Mouse (Mus musculus): ENCODE data around the gene Shld2. TPM values are rescaled to one million over a fixed set of nuclear protein-coding genes. Genes with fewer than 3 reads are reported as not detected.
A peak's percentile ranks its signal among the peaks of the same experiment; 100 is the strongest.
"Not testable (repeated sequence)": the region's sequence is repeated elsewhere in the genome, so short reads cannot be mapped to it uniquely, and the experiment has no call there.

Gene Shld2
- polyA plus RNA-seq, 1 experiment, result 4.6 TPM

GRCm38 (mm10) chr14:34327618-34328017 lies 17.3 kb upstream of the Shld2 start:
- no peak overlapping the region for H3K4me3 ChIP-seq (ENCODE audit: insufficient read depth, low read length)
- H3K27ac ChIP-seq (ENCODE audit: insufficient read depth, low read length), result no peak overlapping the region
- TF ChIP-seq CTCF (IDR thresholded peaks at IDR 0.05; ENCODE audit: extremely low read depth, insufficient read depth, low read length), result no peak
- no peak for TF ChIP-seq POLR2A (IDR thresholded peaks at IDR 0.05; ENCODE audit: extremely low read depth, insufficient read depth, low read length)
- no peaks in the 10 kb centered on the region; the same call in 1 of the 2 replicates for H3K4me1 ChIP-seq (ENCODE audit: control insufficient read depth, insufficient read depth, low read length)

DNA sequence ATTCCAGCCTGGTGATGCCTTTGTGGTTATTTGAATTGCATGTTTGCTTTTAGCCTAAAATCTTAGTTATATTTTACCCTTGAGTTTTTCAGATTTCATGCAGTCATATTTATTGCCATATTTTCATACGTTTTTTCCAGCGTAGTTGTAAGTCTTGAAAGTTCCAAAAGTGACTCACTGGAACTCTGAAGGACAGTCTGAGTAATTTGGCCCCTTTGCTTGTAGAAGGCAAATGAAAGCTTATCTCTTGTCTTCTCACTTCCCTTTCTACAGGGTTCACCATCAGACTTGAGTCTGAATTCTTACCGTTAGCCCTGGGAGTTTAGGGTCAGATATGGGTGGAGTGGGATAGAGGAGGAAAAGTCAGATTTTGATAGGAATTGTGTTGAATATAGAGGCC lies 16.3 kb upstream of the Shld2 start:
- Histone ChIP-seq H3K27ac (ENCODE audit: insufficient read depth, low read length) (no peak overlapping the region), H3K4me1 (ENCODE audit: control insufficient read depth, insufficient read depth, low read length) (no peaks in the 10 kb centered on the region; the same call in 1 of the 2 replicates), H3K4me3 (ENCODE audit: insufficient read depth, low read length) (no peak overlapping the region)
- no peak for TF ChIP-seq CTCF (IDR thresholded peaks at IDR 0.05; ENCODE audit: extremely low read depth, insufficient read depth, low read length)
- no peak for TF ChIP-seq POLR2A (IDR thresholded peaks at IDR 0.05; ENCODE audit: extremely low read depth, insufficient read depth, low read length)

DNA sequence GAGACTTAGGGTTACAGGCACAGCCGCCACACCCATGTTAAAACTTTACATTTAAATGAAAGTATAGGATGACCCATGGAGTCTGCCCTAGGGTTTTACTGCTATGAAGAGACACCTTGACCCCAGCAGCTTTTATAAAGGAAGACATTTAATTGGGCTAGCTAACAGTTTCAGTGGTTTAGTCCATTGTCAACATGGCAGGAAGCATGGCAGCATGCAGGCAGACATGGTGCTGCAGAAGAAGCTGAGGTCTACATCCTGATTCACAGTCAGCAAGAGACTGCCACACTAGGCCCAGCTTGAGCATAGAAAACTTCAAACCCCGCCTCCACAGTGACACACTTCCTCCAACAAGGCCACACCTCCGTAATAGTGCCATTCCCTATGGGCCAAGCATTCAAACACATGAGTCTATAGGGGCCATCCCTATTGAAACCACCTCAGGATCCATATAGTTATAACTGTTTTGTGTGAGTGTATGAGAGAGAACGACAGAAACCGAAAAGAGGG lies 13.3 kb upstream of the Shld2 start:
- TF ChIP-seq POLR2A (IDR thresholded peaks at IDR 0.05; ENCODE audit: extremely low read depth, insufficient read depth, low read length) (no peak), CTCF (IDR thresholded peaks at IDR 0.05; ENCODE audit: extremely low read depth, insufficient read depth, low read length) (no peak)
- H3K27ac ChIP-seq (ENCODE audit: insufficient read depth, low read length), result no peak overlapping the region
- H3K4me1 ChIP-seq (ENCODE audit: control insufficient read depth, insufficient read depth, low read length), result no peaks in the 10 kb centered on the region
- H3K4me3 ChIP-seq (ENCODE audit: insufficient read depth, low read length), result no peak overlapping the region

GRCm38 (mm10) chr14:34318113-34318512 lies 7.8 kb upstream of the Shld2 start:
- TF ChIP-seq CTCF (IDR thresholded peaks at IDR 0.05; ENCODE audit: extremely low read depth, insufficient read depth, low read length) (no peak), POLR2A (IDR thresholded peaks at IDR 0.05; ENCODE audit: extremely low read depth, insufficient read depth, low read length) (no peak)
- Histone ChIP-seq H3K4me3 (ENCODE audit: insufficient read depth, low read length) (no peak overlapping the region), H3K27ac (ENCODE audit: insufficient read depth, low read length) (no peak overlapping the region), H3K4me1 (ENCODE audit: control insufficient read depth, insufficient read depth, low read length) (peaks cover 2% of the 10 kb centered on the region)

DNA sequence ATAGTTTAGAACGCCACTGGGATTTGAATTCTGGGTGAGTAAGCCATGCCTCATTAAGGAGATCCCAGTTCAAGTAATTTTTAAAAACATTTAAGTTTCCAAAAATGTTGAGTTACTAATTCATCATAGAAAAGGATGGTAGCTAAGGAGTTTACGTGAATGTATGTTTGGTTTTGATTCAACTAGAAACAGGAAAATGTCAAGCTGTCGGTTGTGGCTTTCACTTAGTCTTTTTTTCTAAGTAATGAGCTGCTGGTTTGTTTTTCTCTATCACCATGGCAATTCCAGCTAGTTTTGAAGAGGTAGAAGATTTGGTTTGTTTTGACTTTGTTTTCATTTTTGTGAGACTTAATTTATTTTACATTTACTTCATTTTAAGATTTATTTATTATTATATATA lies 7.1 kb upstream of the Shld2 start:
- no peak overlapping the region for H3K27ac ChIP-seq (ENCODE audit: insufficient read depth, low read length)
- TF ChIP-seq CTCF (IDR thresholded peaks at IDR 0.05; ENCODE audit: extremely low read depth, insufficient read depth, low read length), result no peak
- TF ChIP-seq POLR2A (IDR thresholded peaks at IDR 0.05; ENCODE audit: extremely low read depth, insufficient read depth, low read length), result no peak
- H3K4me3 ChIP-seq (ENCODE audit: insufficient read depth, low read length), result no peak overlapping the region
- peaks cover 3% of the 10 kb centered on the region for H3K4me1 ChIP-seq (ENCODE audit: control insufficient read depth, insufficient read depth, low read length)

- Histone ChIP-seq H3K27ac (ENCODE audit: insufficient read depth, low read length) (no peak overlapping the region), H3K4me3 (ENCODE audit: insufficient read depth, low read length) (no peak overlapping the region), H3K4me1 (ENCODE audit: control insufficient read depth, insufficient read depth, low read length) (peaks cover 3% of the 10 kb centered on the region)
- TF ChIP-seq CTCF (IDR thresholded peaks at IDR 0.05; ENCODE audit: extremely low read depth, insufficient read depth, low read length), result no peak
- TF ChIP-seq POLR2A (IDR thresholded peaks at IDR 0.05; ENCODE audit: extremely low read depth, insufficient read depth, low read length), result no peak
These were observed 6.1 kb upstream of the Shld2 start for GRCm38 (mm10) chr14:34316346-34316745.

DNA sequence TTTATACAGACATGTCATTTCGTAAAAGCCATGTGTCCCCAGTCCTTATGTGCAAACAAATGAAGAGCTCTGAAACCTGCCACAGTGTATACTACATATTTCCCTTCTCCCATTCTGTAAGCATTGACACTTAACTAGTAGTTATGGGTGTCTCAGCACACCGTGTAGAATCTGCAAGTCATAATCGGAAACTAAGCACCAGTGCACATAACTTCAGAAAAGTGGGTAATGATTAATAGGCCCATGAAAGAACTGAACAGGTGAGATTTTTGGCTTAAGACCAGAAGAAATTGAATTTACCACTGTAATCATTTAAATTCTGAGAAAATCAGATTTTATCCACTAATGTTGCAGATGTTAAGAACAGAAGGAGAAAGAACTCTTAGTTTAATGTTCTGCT lies 4.5 kb upstream of the Shld2 start:
- no peak overlapping the region for H3K4me3 ChIP-seq (ENCODE audit: insufficient read depth, low read length)

GRCm38 (mm10) chr14:34314383-34314782 lies 4.1 kb upstream of the Shld2 start:
- not testable (repeated sequence) for H3K4me3 ChIP-seq (ENCODE audit: insufficient read depth, low read length); H3K4me1 ChIP-seq (ENCODE audit: control insufficient read depth, insufficient read depth, low read length); H3K27ac ChIP-seq (ENCODE audit: insufficient read depth, low read length)

More for the DNA sequence above, 4.5 kb upstream of the Shld2 start:
- H3K4me1 ChIP-seq (ENCODE audit: control insufficient read depth, insufficient read depth, low read length), result peaks cover 3% of the 10 kb centered on the region
- TF ChIP-seq POLR2A (IDR thresholded peaks at IDR 0.05; ENCODE audit: extremely low read depth, insufficient read depth, low read length), result no peak
- TF ChIP-seq CTCF (IDR thresholded peaks at IDR 0.05; ENCODE audit: extremely low read depth, insufficient read depth, low read length), result no peak
- no peak overlapping the region for H3K27ac ChIP-seq (ENCODE audit: insufficient read depth, low read length)

- TF ChIP-seq CTCF (IDR thresholded peaks at IDR 0.05; ENCODE audit: extremely low read depth, insufficient read depth, low read length), result no peak
- no peak for TF ChIP-seq POLR2A (IDR thresholded peaks at IDR 0.05; ENCODE audit: extremely low read depth, insufficient read depth, low read length)
- Histone ChIP-seq H3K4me3 (ENCODE audit: insufficient read depth, low read length) (peak overlapping the region; percentile 99; the same call in 1 of the 2 replicates), H3K27ac (ENCODE audit: insufficient read depth, low read length) (no peak overlapping the region), H3K4me1 (ENCODE audit: control insufficient read depth, insufficient read depth, low read length) (peaks cover 3% of the 10 kb centered on the region)
These were observed 3.3 kb upstream of the Shld2 start for GRCm38 (mm10) chr14:34313612-34314011.

- no peak for TF ChIP-seq POLR2A (IDR thresholded peaks at IDR 0.05; ENCODE audit: extremely low read depth, insufficient read depth, low read length)
- TF ChIP-seq CTCF (IDR thresholded peaks at IDR 0.05; ENCODE audit: extremely low read depth, insufficient read depth, low read length), result no peak
- Histone ChIP-seq H3K27ac (ENCODE audit: insufficient read depth, low read length) (no peak overlapping the region), H3K4me3 (ENCODE audit: insufficient read depth, low read length) (peak overlapping the region; percentile 99), H3K4me1 (ENCODE audit: control insufficient read depth, insufficient read depth, low read length) (peaks cover 3% of the 10 kb centered on the region)
These were observed 2.2 kb upstream of the Shld2 start for GRCm38 (mm10) chr14:34312339-34313048.
